Mouse (Mus musculus) neural tube, embryonic 13.5 days (tissue): ENCODE results near the gene Cad. TPM values are rescaled to one million over a fixed set of nuclear protein-coding genes. Genes with fewer than 3 reads are reported as not detected.

Source experiments
- polyA plus RNA-seq: library from polyadenylated mRNA; unstranded; fragments of >200 nt; fragmentation: Nextera tagmentation; extraction: Ambion mirVana; gene quantifications from 2 replicates; pipeline ENCODE4 v1.2.1, GENCODE M21; 2015

Gene Cad
- polyA plus RNA-seq, 1 experiment from 2014 or later: 13.4 TPM

Other genes starting within 250 kb of the Cad start
- gene Mapre3, start 240.1 kb upstream of the Cad start, polyA plus RNA-seq: 107 and 116 TPM in 2 replicates
- gene Tmem214, start 186.8 kb upstream of the Cad start, polyA plus RNA-seq: 52.5 and 57.4 TPM in 2 replicates
- 25.8 and 29.3 TPM in 2 replicates for gene Agbl5, start 166.1 kb upstream of the Cad start, polyA plus RNA-seq
- gene Ost4, start 147.0 kb upstream of the Cad start, polyA plus RNA-seq: 258 and 278 TPM in 2 replicates
- 30.7 and 43.9 TPM in 2 replicates for gene Emilin1, start 141.4 kb upstream of the Cad start, polyA plus RNA-seq
- gene Khk, start 133.3 kb upstream of the Cad start, polyA plus RNA-seq: 11.4 and 11.9 TPM in 2 replicates
- gene Cgref1, start 109.2 kb upstream of the Cad start, polyA plus RNA-seq: 33.7 and 38.1 TPM in 2 replicates
- gene Preb, start 94.4 kb upstream of the Cad start, polyA plus RNA-seq: 117 and 120 TPM in 2 replicates
- gene Tcf23, start 86.1 kb upstream of the Cad start, polyA plus RNA-seq: not detected in 2 replicates
- 154 and 183 TPM in 2 replicates for gene Atraid, start 6.5 kb upstream of the Cad start, polyA plus RNA-seq
- gene Slc5a6, start 5.9 kb upstream of the Cad start, polyA plus RNA-seq: 12.9 and 13.7 TPM in 2 replicates
- not detected in 2 replicates for gene Dnajc5g, start 51.5 kb downstream of the Cad start, polyA plus RNA-seq
- gene Slc30a3, start 53.5 kb downstream of the Cad start, polyA plus RNA-seq: 26.2 and 28.9 TPM in 2 replicates
- 0.40 and 0.62 TPM in 2 replicates for gene Trim54, start 61.9 kb downstream of the Cad start, polyA plus RNA-seq
- not detected in 2 replicates for gene Ucn, start 84.0 kb downstream of the Cad start, polyA plus RNA-seq
- 50.4 and 55.5 TPM in 2 replicates for gene Mpv17, start 99.5 kb downstream of the Cad start, polyA plus RNA-seq
- gene Gm29609, start 125.1 kb downstream of the Cad start, polyA plus RNA-seq: 0.71 and 1.3 TPM in 2 replicates
- gene Gtf3c2, start 125.4 kb downstream of the Cad start, polyA plus RNA-seq: 65.7 and 69.4 TPM in 2 replicates
- gene Snx17, start 138.4 kb downstream of the Cad start, polyA plus RNA-seq: 114 and 119 TPM in 2 replicates
- 67.5 and 76.4 TPM in 2 replicates for gene Eif2b4, start 138.7 kb downstream of the Cad start, polyA plus RNA-seq
- gene Zfp513, start 147.5 kb downstream of the Cad start, polyA plus RNA-seq: 15.2 and 19.3 TPM in 2 replicates
- gene Ppm1g, start 165.9 kb downstream of the Cad start, polyA plus RNA-seq: 161 and 170 TPM in 2 replicates
- 164 and 171 TPM in 2 replicates for gene Nrbp1, start 186.1 kb downstream of the Cad start, polyA plus RNA-seq
- gene Gm9970, start 186.5 kb downstream of the Cad start, polyA plus RNA-seq: not detected in 2 replicates
- 4.5 and 4.7 TPM in 2 replicates for gene Krtcap3, start 196.9 kb downstream of the Cad start, polyA plus RNA-seq
- gene Ift172, start 236.3 kb downstream of the Cad start, polyA plus RNA-seq: 33.3 and 36.7 TPM in 2 replicates
- gene Fndc4, start 241.3 kb downstream of the Cad start, polyA plus RNA-seq: 79.1 and 82.0 TPM in 2 replicates
- 0.27 TPM in 1 of 2 replicates, not detected in the other for gene Gckr, start 242.7 kb downstream of the Cad start, polyA plus RNA-seq